Mouse (Mus musculus): ENCODE measurements around the gene Traf5. TPM values are rescaled to one million over a fixed set of nuclear protein-coding genes. Genes with fewer than 3 reads are reported as not detected.

The Traf5 gene
- total and polyA plus RNA-seq, 2 experiments from 2014 or later = 1.6 to 2.0 TPM

GRCm38 (mm10) chr1:191992040-191992780, 100.1 kb downstream of the Traf5 start:
- H3K4me2 ChIP-seq (ENCODE audit: low read depth, low read length, poor library complexity, severe bottlenecking) = no peak overlapping the region
- H3K27me3 ChIP-seq (ENCODE audit: insufficient read depth, low read length) = no peaks in the 10 kb centered on the region
- H3K4me3 ChIP-seq (ENCODE audit: low read depth, low read length) = no peak overlapping the region
- WGBS = 65% methylated on average over 7 of the region's 7 CpGs
- ATAC-seq (ENCODE audit: low FRiP score) (peak; percentile 73), DNase-seq (ENCODE audit: low spot score) (peak; percentile 58)
- no peak overlapping the region for H3K27ac ChIP-seq (ENCODE audit: low read depth, low read length)
- H3K4me1 ChIP-seq (ENCODE audit: insufficient read depth, low read length) = no peaks in the 10 kb centered on the region; the same call in 1 of the 2 replicates
- no peaks in the 10 kb centered on the region for H3K36me3 ChIP-seq (ENCODE audit: insufficient read depth, low read length)
- TF ChIP-seq CTCF (IDR thresholded peaks at IDR 0.05) = no peak
- no peak overlapping the region for H3K9ac ChIP-seq (replicated peaks; ENCODE audit: low read length, poor library complexity, severe bottlenecking)
- H3K9me3 ChIP-seq (ENCODE audit: low read length) = no peaks in the 10 kb centered on the region

GRCm38 (mm10) chr1:191989994-191990393, 102.4 kb downstream of the Traf5 start:
- DNase-seq (ENCODE audit: low spot score) (peak; percentile 99), ATAC-seq (ENCODE audit: low FRiP score) (peak; percentile 97)
- Histone ChIP-seq H3K4me3 (ENCODE audit: low read depth, low read length) (peak overlapping the region; percentile 43), H3K27me3 (ENCODE audit: insufficient read depth, low read length) (no peaks in the 10 kb centered on the region), H3K27ac (ENCODE audit: low read depth, low read length) (peak overlapping the region; percentile 45), H3K4me1 (ENCODE audit: insufficient read depth, low read length) (no peaks in the 10 kb centered on the region; the same call in 1 of the 2 replicates), H3K4me2 (ENCODE audit: low read depth, low read length, poor library complexity, severe bottlenecking) (peak overlapping the region; percentile 49), H3K9ac (replicated peaks; ENCODE audit: low read length, poor library complexity, severe bottlenecking) (peak overlapping the region; percentile 45; the same call in 1 of the 2 replicates), H3K9me3 (ENCODE audit: low read length) (no peaks in the 10 kb centered on the region), H3K36me3 (ENCODE audit: insufficient read depth, low read length) (no peaks in the 10 kb centered on the region)
- TF ChIP-seq CTCF (IDR thresholded peaks at IDR 0.05) = no peak
- WGBS = under 1% methylated on average over 22 of the region's 22 CpGs

DNA sequence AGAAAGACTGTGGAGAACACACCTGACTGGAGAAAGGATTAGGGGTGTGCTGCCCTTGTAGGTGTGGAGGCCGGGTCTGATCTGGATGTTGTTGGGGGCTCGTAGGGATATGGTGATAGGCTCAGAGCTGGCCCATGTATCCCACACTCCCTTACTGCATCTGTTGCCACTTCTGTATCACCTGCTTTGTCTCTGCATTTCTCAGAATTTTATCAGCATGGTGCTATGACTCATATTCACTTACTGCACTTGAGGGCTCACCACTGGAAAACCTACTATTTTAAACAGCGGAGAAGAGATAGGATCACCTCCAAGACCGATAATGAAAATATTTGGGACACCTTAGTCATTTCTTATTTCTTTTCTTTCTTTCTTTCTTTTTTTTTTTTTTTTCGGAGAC, 103.3 kb downstream of the Traf5 start:
- peak overlapping the region; percentile 49; the same call in 1 of the 2 replicates for H3K4me2 ChIP-seq (ENCODE audit: low read depth, low read length, poor library complexity, severe bottlenecking)
- no peak overlapping the region for H3K27ac ChIP-seq (ENCODE audit: low read depth, low read length)
- WGBS = 97% methylated on average over 5 of the region's 5 CpGs
- no peak for TF ChIP-seq CTCF (IDR thresholded peaks at IDR 0.05)
- DNase-seq (ENCODE audit: low spot score) (no peak), ATAC-seq (ENCODE audit: low FRiP score) (no peak)
- H3K27me3 ChIP-seq (ENCODE audit: insufficient read depth, low read length) = no peaks in the 10 kb centered on the region
- H3K9ac ChIP-seq (replicated peaks; ENCODE audit: low read length, poor library complexity, severe bottlenecking) = no peak overlapping the region
- H3K4me1 ChIP-seq (ENCODE audit: insufficient read depth, low read length) = no peaks in the 10 kb centered on the region; the same call in 1 of the 2 replicates
- H3K4me3 ChIP-seq (ENCODE audit: low read depth, low read length) = peak overlapping the region; percentile 43; the same call in 1 of the 2 replicates
- H3K9me3 ChIP-seq (ENCODE audit: low read length) = no peaks in the 10 kb centered on the region
- H3K36me3 ChIP-seq (ENCODE audit: insufficient read depth, low read length) = no peaks in the 10 kb centered on the region

DNA sequence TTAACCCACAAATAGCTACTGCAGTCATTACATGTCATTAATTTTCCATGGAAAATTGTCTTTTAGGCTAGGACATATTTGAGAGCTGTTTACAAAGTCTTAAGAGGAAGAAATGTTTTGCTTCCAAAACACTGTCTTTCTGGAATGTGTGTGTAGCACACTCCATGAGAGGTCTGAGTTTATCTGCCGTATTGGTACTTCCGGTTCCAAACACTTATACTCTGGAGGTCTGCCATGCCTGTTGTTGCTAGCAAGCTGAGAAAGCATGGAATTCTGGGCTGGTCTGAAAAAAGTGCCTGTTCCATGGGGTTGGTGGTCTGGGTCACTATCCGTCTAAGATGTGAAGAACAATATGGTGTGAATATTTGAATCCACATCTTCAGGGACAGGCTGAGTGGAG, 103.7 kb downstream of the Traf5 start:
- DNase-seq (ENCODE audit: low spot score) (no peak), ATAC-seq (ENCODE audit: low FRiP score) (no peak)
- H3K9me3 ChIP-seq (ENCODE audit: low read length) = no peaks in the 10 kb centered on the region
- no peaks in the 10 kb centered on the region for H3K36me3 ChIP-seq (ENCODE audit: insufficient read depth, low read length)
- no peaks in the 10 kb centered on the region; the same call in 1 of the 2 replicates for H3K4me1 ChIP-seq (ENCODE audit: insufficient read depth, low read length)
- H3K27ac ChIP-seq (ENCODE audit: low read depth, low read length) = no peak overlapping the region
- H3K4me3 ChIP-seq (ENCODE audit: low read depth, low read length) = no peak overlapping the region
- no peak for TF ChIP-seq CTCF (IDR thresholded peaks at IDR 0.05)
- no peaks in the 10 kb centered on the region for H3K27me3 ChIP-seq (ENCODE audit: insufficient read depth, low read length)
- no peak overlapping the region for H3K4me2 ChIP-seq (ENCODE audit: low read depth, low read length, poor library complexity, severe bottlenecking)
- H3K9ac ChIP-seq (replicated peaks; ENCODE audit: low read length, poor library complexity, severe bottlenecking) = no peak overlapping the region
- 94% methylated on average over 3 of the region's 3 CpGs for WGBS

DNA sequence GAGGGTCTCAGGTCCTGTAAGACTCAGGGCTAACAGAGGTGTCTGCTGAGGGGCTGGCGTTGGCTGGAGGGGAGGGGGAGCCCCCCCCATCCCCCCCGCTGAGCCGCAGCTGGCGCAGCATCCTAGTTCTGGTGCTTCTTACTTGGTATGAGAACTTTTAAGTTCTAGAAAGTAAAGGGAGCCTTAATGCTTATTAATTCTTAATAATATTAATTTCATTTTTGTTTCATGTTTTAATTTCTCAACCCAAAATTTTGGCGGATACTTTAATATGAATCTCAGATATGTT, 104.9 kb downstream of the Traf5 start:
- ATAC-seq (ENCODE audit: low FRiP score) (no peak), DNase-seq (ENCODE audit: low spot score) (no peak)
- Histone ChIP-seq H3K9me3 (ENCODE audit: low read length) (no peaks in the 10 kb centered on the region), H3K27ac (ENCODE audit: low read depth, low read length) (no peak overlapping the region), H3K4me2 (ENCODE audit: low read depth, low read length, poor library complexity, severe bottlenecking) (no peak overlapping the region), H3K36me3 (ENCODE audit: insufficient read depth, low read length) (no peaks in the 10 kb centered on the region), H3K9ac (replicated peaks; ENCODE audit: low read length, poor library complexity, severe bottlenecking) (no peak overlapping the region), H3K27me3 (ENCODE audit: insufficient read depth, low read length) (no peaks in the 10 kb centered on the region), H3K4me3 (ENCODE audit: low read depth, low read length) (no peak overlapping the region), H3K4me1 (ENCODE audit: insufficient read depth, low read length) (no peaks in the 10 kb centered on the region; the same call in 1 of the 2 replicates)
- 55% methylated on average over 5 of the region's 5 CpGs for WGBS
- TF ChIP-seq CTCF (IDR thresholded peaks at IDR 0.05) = no peak

DNA sequence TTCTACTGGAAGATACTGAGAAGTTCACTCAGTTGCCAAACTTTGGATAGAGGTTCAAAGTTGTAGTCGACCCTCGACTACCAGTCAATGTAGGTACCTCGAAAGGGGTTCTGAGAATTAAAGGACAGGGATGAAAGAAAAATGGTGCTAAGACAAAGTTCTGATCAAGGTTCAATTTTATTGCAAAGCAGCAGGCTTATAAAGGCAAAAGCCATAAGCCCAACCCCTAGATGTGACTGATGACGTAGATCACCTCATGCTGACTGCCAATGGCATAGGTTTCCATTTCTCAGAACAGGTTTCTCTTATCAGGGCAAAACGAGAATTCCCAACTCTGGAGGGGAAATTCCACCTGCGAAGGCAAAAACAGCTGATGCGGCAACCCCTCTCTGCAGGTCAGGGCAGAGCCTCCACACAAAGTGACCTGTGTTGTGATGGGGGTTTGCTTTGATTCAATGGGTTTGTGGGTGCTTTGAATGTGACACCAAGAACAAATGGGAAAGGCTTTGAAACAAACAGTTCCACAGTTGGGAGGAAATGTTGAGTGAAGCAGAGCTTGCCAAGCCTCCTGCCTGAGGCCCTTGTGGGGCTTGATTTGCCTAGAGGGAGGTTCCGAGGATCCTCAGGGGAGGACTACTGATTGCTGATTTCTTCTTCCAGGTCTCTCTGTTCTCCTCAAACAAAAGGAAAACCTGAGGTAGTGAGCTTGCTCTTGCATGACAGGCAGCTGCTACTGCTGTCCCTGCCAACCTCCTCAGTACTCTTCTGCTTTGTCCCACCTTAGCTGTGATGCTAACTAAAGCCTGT, 105.5 kb downstream of the Traf5 start:
- WGBS = 74% methylated on average over 8 of the region's 8 CpGs
- ATAC-seq (ENCODE audit: low FRiP score) (no peak), DNase-seq (ENCODE audit: low spot score) (no peak)
- no peak overlapping the region for H3K9ac ChIP-seq (replicated peaks; ENCODE audit: low read length, poor library complexity, severe bottlenecking)
- H3K27ac ChIP-seq (ENCODE audit: low read depth, low read length) = no peak overlapping the region
- no peak for TF ChIP-seq CTCF (IDR thresholded peaks at IDR 0.05)
- H3K4me3 ChIP-seq (ENCODE audit: low read depth, low read length) = no peak overlapping the region
- no peak overlapping the region for H3K4me2 ChIP-seq (ENCODE audit: low read depth, low read length, poor library complexity, severe bottlenecking)
- H3K4me1 ChIP-seq (ENCODE audit: insufficient read depth, low read length) = no peaks in the 10 kb centered on the region
- no peaks in the 10 kb centered on the region for H3K27me3 ChIP-seq (ENCODE audit: insufficient read depth, low read length)
- H3K9me3 ChIP-seq (ENCODE audit: low read length) = no peaks in the 10 kb centered on the region
- H3K36me3 ChIP-seq (ENCODE audit: insufficient read depth, low read length) = no peaks in the 10 kb centered on the region
